Mouse (Mus musculus) lung, adult 2 months (tissue): ENCODE measurements around the gene Ttc25. TPM values are rescaled to one million over a fixed set of nuclear protein-coding genes. Genes with fewer than 3 reads are reported as not detected.

Source experiments
- DNase-seq: peaks from one replicate; pipeline ENCODE4 v3.0.0; 2022
- H3K4me1 ChIP-seq: fragments of 200-500 bp; 2 replicates; pipeline ENCODE4 v1.6.1; 2011; ENCODE audit warnings: low read length; ENCODE audit not compliant: control insufficient read depth, insufficient read depth
- H3K4me3 ChIP-seq: fragments of 200-500 bp; replicated peaks from 2 replicates; pipeline ENCODE3; 2011; ENCODE audit warnings: low read depth, mild to moderate bottlenecking, control low read depth, low read length; ENCODE audit errors: extremely low read depth
- CTCF ChIP-seq: fragments of 200-500 bp; IDR thresholded peaks from 2 replicates; pipeline ENCODE4 v1.5.1; 2011; ENCODE audit warnings: mild to moderate bottlenecking, low read length, control low read depth; ENCODE audit not compliant: insufficient read depth
- POLR2A ChIP-seq: fragments of 200-500 bp; IDR thresholded peaks from 2 replicates; pipeline ENCODE4 v1.6.1; 2011; ENCODE audit warnings: low read depth, mild to moderate bottlenecking, control low read depth, low read length, borderline replicate concordance; ENCODE audit errors: extremely low read depth
- WGBS: fragments of 180-500 bp; shearing (Covaris S2); methylation state at CpG from one replicate; pipeline ENCODE4 v1.1.7; 2018; 5-methylcytosine and 5-hydroxymethylcytosine counted together
- polyA plus RNA-seq: library from polyadenylated mRNA; depleted of rRNA; stranded (reverse); fragments of >200 nt; gene quantifications from 2 replicates; pipeline ENCODE4 v1.2.3, GENCODE M21; 2012

Gene Ttc25
- polyA plus RNA-seq, 1 experiment = 3.4 TPM

DNA sequence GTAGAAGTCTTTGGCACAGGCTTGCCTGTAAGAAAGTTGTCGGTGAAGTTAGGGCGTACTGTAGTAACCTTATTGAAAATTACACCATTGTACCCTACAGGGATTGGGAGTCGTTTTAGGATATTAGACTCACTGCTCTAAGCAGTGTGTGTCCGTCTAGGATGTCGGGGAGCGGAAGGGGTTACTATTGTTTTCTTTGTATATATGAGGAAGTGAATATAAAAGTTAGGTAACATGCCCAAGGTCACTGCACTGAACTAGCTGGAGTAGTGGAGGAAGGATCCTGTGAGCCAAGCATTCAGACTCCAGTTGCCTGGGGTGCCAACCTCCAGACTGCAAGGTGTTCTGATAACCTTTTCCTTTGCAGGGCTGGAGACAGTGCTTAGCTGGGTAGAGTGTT lies 1.5 kb downstream of the Ttc25 start:
- 59% methylated on average over 6 of the region's 6 CpGs for WGBS
- no peak overlapping the region for H3K4me3 ChIP-seq
- no peak for DNase-seq
- H3K4me1 ChIP-seq = peaks cover 7% of the 10 kb centered on the region; the same call in 1 of the 2 replicates
- no peak for TF ChIP-seq POLR2A
- TF ChIP-seq CTCF = no peak

DNA sequence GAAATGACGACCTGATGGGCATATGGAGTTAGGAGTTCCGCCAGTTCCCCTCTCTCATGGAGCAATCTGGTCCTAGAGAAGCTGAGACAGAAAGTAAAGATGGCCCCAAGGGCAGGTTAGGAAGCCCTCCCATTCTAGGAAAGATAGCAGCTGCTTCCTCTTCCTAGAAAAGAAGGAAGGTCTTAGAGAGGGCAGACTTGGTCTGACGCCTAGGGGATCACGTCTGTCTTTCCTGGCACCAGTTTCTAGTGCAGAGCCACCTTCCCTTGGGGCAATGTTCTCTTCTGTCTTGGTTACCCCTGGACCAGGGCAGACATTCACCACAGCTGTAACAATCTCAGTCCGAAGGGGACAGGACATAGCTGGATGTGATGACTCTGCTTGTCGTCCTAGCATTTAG lies 2.7 kb downstream of the Ttc25 start:
- Histone ChIP-seq H3K4me1 (peaks cover 7% of the 10 kb centered on the region; the same call in 1 of the 2 replicates), H3K4me3 (no peak overlapping the region)
- DNase-seq = no peak
- no peak for TF ChIP-seq CTCF
- no peak for TF ChIP-seq POLR2A
- WGBS = 68% methylated on average over 6 of the region's 6 CpGs

DNA sequence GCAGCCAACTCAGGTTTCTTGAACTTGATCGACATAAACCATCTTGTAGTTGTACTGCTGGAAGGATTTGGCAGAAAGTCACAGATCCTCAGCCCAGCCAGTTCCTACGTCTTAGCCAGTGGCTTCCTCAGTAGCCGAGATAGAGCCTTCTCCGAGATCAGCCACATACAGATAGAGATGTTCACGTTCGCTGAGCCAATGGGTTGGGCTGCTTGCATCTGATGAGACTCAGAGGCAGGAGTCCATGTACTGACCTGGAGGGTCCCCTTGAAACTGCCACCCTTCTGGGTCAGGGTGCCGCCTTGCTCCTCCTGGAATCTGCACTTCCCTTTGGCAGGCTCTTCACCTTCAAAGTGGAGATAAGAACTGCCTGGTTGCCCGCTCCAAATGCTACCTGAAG lies 4.1 kb downstream of the Ttc25 start:
- H3K4me1 ChIP-seq = peaks cover 7% of the 10 kb centered on the region; the same call in 1 of the 2 replicates
- 74% methylated on average over 8 of the region's 8 CpGs for WGBS
- H3K4me3 ChIP-seq = no peak overlapping the region
- no peak for DNase-seq
- TF ChIP-seq POLR2A = no peak
- TF ChIP-seq CTCF = no peak

DNA sequence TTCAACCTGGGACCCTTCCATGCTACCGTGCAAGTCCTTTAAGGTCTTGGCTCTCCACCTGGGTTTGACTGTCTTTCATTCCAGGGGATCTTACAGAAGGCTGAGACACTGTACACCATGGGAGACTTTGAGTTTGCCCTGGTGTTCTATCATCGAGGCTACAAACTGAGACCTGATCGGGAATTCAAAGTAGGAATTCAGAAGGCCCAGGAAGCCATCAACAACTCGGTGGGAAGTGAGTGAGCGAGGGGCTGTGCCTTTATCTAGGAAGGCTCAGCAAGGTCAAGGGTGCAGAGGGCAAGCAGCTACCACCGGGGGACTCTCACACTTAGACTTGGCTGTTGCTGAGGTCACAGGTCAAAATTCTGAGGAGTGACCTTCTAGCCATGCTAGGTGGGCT lies 4.7 kb downstream of the Ttc25 start:
- Histone ChIP-seq H3K4me1 (peaks cover 7% of the 10 kb centered on the region; the same call in 1 of the 2 replicates), H3K4me3 (no peak overlapping the region)
- no peak for DNase-seq
- 65% methylated on average over 6 of the region's 6 CpGs for WGBS
- TF ChIP-seq CTCF (no peak), POLR2A (no peak)

DNA sequence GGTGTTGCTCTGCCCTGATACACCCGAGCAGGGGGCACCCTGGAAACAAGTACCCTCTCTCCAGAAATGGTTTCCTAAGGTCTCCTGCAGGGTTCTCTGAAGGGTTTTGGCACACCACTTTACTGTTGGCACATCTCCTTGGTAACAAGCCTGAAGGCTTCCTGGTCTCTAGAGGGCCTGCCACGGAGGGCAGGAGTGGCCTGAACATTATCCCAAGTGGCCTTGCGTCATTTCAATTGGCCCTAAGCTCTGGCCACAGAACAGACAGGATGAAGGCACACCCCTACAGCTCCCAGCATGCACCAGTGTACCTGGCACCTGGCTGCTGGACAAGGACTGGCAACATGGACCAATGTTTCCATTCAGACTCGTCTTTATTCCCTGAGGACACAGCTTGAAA lies 7.4 kb downstream of the Ttc25 start:
- DNase-seq = peak; percentile 52
- no peak; the same call in 1 of the 2 replicates for TF ChIP-seq POLR2A
- no peak for TF ChIP-seq CTCF
- Histone ChIP-seq H3K4me1 (no peaks in the 10 kb centered on the region), H3K4me3 (no peak overlapping the region)
- WGBS = 62% methylated on average over 4 of the region's 4 CpGs

DNA sequence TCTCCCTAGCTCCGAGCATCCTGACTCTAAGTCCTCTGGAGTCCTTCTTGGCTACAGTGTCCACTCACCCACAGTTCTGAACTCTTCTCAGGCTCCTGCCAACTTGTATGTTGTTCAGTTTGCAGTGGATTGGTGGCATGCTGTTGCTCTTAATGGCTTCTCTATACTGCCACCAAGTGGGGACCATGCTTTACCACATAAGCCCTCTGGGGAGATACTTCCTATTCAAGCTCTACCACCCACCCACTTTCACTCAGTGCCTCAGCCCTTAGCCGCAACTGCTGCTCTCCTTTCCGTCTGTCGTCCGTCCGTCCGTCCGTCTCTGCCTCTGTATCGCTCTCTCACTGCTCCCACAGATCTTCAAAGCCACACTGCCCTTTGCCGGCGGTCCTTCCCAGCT lies 10.2 kb downstream of the Ttc25 start:
- no peaks in the 10 kb centered on the region for H3K4me1 ChIP-seq
- peak overlapping the region; percentile 6 for H3K4me3 ChIP-seq
- 15% methylated on average over 11 of the region's 11 CpGs for WGBS
- DNase-seq = peak; percentile 49
- TF ChIP-seq POLR2A = no peak
- TF ChIP-seq CTCF = peak; percentile 33

DNA sequence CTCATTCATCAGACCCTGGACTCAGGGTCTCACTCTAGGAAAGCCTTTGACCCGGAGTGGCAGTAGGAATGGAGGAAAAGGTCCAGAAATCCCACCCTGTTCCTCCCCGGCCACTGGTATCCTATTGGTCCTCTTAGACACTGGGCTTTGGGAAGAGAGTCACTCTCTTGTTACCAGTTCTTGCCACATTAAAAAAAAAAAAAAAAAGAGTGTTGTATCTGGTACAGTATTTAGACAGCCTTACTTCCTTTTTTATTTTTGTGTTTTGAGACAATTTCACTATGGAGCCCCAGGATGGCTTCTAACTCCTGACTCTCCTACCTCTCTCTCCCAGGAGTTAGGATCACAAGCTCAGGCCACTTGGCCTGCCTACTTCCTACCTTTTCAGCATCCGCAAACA lies 12.2 kb downstream of the Ttc25 start:
- DNase-seq = no peak
- no peak for TF ChIP-seq POLR2A
- no peak for TF ChIP-seq CTCF
- Histone ChIP-seq H3K4me3 (no peak overlapping the region), H3K4me1 (no peaks in the 10 kb centered on the region)
- 78% methylated on average over 3 of the region's 3 CpGs for WGBS

DNA sequence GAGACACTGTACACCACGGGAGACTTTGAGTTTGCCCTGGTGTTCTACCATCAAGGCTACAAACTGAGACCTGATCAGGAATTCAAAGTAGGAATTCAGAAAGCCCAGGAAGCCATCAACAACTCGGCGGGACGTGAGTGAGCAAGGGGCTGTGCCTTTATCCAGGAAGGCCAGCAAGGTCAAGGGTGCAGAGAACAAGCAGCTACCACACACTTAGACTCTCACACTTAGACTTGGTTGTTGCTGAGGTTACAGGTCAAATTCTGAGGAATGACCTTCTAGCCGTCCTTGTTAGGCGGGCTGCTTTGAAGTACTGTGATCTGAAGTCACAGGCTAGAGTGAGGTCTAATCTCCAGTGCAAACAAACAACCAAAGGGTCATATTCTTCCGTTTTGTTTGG lies 14.1 kb downstream of the Ttc25 start:
- TF ChIP-seq CTCF (no peak), POLR2A (no peak)
- WGBS = 41% methylated on average over 7 of the region's 7 CpGs
- DNase-seq = no peak
- H3K4me3 ChIP-seq = no peak overlapping the region
- no peaks in the 10 kb centered on the region for H3K4me1 ChIP-seq

DNA sequence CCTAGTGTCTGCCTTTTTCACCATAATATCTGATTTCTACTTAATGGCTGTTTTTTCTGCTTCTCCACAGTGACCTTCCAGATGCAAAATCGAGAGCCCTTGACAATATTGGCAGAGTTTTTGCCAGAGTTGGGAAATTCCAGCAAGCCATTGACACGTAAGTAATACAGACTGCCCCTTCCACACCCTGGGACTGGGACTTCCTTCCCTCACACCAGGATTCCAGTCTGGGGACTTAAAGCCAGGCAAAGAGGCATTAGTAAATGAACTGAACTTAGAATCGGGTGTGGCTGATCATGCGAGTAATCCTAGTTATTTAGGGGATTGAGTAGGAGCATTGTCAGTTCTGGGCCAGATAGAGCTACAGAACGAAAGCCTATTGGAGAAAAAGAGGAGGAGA lies 16.3 kb downstream of the Ttc25 start:
- Histone ChIP-seq H3K4me1 (no peaks in the 10 kb centered on the region), H3K4me3 (no peak overlapping the region)
- no peak for DNase-seq
- TF ChIP-seq POLR2A = no peak
- 47% methylated on average over 5 of the region's 5 CpGs for WGBS

DNA sequence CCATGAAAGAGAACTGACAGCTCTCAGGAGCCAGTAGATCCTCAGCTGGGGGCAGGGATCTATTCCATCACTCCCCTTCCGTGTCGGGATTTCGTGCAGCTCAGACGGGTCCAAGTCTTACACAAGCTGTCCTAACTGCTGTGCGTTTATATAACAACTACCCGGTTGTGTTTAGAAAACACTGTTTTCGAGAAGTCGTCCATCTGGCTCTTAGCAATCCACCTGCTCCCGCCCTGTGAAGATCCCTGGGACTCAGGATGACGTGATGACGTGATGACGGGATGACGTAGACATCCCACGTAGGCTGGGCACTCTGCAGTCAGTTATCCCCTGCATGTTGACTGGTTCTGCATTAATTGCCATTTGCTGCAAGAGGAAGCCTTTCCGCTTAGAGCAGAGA lies 18.9 kb downstream of the Ttc25 start:
- TF ChIP-seq CTCF (no peak), POLR2A (no peak)
- H3K4me3 ChIP-seq = no peak overlapping the region
- no peaks in the 10 kb centered on the region for H3K4me1 ChIP-seq
- 62% methylated on average over 15 of the region's 15 CpGs for WGBS
- DNase-seq = no peak
